Mouse (Mus musculus) E14TG2a.4 (cell line): ENCODE measurements around the gene Myo16.

ENCODE experiments used
- H3K27me3 ChIP-seq: 2 replicates; pipeline ENCODE4 v1.6.1; 2014; ENCODE audit warnings: low read length, control low read depth; ENCODE audit not compliant: insufficient read depth
- H3K36me3 ChIP-seq: 2 replicates; pipeline ENCODE4 v1.6.1; 2014; ENCODE audit warnings: low read length, control low read depth; ENCODE audit not compliant: insufficient read depth
- H3K4me1 ChIP-seq: replicated peaks from 2 replicates; pipeline ENCODE4 v1.6.1; 2014; ENCODE audit warnings: low read depth, low read length, control low read depth
- H3K4me3 ChIP-seq: replicated peaks from 2 replicates; pipeline ENCODE4 v1.5.1; 2014; ENCODE audit warnings: mild to moderate bottlenecking, low read length
- H3K9me3 ChIP-seq: 2 replicates; pipeline ENCODE4 v1.6.1; 2014; ENCODE audit warnings: low read length, control low read depth
- CTCF ChIP-seq: conservative IDR thresholded peaks from 2 replicates; pipeline ENCODE4 v1.5.1; 2014; ENCODE audit warnings: low read length
- NANOG ChIP-seq: IDR thresholded peaks from 2 replicates; pipeline ENCODE4 v1.6.1; 2014; ENCODE audit warnings: borderline replicate concordance, low read length, mixed read lengths
- POU5F1 ChIP-seq: IDR thresholded peaks from 2 replicates; pipeline ENCODE4 v1.6.1; 2014; ENCODE audit warnings: low read length, borderline replicate concordance

The Myo16 gene

DNA sequence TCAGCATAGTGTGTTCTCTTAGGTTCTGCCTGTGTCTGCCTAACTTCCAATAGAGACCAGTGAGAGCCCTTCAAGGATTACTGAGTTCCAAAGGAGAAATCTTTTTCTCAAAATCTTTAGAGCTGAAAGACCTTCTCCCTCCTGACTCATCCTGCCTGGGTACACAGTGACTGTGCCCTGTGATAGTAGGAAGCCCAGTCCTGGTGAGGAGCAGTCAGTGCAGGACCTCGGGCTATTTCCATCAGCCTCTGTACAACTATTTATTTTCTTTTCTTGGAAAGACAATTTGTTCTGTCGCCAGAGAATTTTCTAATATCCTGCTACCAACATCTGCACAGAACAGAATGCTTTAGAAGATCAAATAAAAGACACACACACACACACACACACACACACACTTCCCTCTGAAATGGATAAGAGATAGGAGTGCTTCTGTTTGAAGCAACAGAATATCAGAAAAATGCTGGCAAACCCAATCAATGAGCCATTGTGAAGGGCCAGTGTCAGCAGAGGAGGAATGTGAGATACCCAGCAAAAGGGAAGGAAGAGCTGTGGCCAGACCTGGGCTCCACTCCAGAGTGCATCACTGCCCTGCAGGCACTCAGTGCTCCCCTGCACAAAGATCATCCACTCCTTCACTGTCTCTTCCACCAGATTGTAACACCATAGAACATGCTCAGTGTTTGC, 518.3 kb downstream of the Myo16 start:
- Histone ChIP-seq H3K36me3 (peaks cover 3% of the 10 kb centered on the region), H3K4me3 (no peak overlapping the region), H3K27me3 (peaks cover 10% of the 10 kb centered on the region), H3K9me3 (peaks cover 32% of the 10 kb centered on the region), H3K4me1 (no peaks in the 10 kb centered on the region)
- no peak for TF ChIP-seq POU5F1
- no peak for TF ChIP-seq NANOG
- TF ChIP-seq CTCF: no peak

DNA sequence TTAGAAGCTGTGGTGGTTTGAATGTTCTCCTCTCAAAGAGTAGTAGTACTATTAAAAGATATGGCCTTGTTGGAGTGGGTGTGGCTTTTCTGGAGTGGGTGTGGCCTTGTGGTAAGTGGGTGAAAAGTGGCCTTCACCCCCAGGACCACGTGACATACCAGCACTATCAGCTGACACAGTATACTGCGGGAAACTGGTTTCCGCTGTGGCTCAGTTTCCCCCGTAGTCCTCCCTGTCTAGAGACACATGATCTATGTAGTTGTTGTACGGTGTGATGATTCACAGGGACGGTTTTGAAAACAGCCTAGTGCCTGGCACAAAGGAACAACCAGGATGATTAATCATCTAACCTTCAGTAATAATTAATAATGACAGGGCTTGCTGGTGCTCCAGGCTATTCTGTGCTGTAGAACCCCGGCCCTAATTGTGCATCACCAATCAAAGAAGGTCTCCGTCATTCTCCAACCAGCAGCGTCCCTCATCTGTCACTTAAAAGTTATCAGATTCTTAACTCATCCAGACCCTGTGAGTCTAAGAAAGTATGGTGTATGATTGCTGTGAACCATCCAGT, 524.2 kb downstream of the Myo16 start:
- TF ChIP-seq POU5F1 (no peak), CTCF (no peak)
- no peaks in the 10 kb centered on the region for H3K4me1 ChIP-seq
- H3K4me3 ChIP-seq: no peak overlapping the region
- no peaks in the 10 kb centered on the region for H3K9me3 ChIP-seq
- H3K36me3 ChIP-seq: no peaks in the 10 kb centered on the region
- H3K27me3 ChIP-seq: peaks cover 8% of the 10 kb centered on the region; the same call in 1 of the 2 replicates

DNA sequence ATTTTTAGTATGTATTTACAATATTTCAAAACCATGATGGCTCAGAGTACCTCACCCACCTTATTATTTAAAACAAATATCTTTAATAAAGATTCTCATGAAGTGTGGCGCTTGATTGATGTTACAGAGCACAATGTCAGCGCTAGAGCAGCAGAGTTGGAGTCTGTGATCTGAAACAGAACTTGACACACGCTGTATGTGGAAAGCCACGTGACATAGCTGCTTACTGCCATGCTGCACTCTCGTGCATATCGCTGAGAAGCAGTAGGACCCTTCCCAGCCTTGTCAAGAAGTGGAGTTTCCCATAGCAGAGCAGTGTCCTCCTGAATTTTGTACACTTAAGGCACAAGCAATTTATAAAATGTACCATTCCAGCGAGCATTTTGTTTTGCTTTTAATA, 528.2 kb downstream of the Myo16 start:
- no peak overlapping the region for H3K4me3 ChIP-seq
- TF ChIP-seq POU5F1: no peak
- no peaks in the 10 kb centered on the region for H3K4me1 ChIP-seq
- H3K9me3 ChIP-seq: no peaks in the 10 kb centered on the region
- peaks cover 2% of the 10 kb centered on the region; the same call in 1 of the 2 replicates for H3K27me3 ChIP-seq
- no peaks in the 10 kb centered on the region for H3K36me3 ChIP-seq

DNA sequence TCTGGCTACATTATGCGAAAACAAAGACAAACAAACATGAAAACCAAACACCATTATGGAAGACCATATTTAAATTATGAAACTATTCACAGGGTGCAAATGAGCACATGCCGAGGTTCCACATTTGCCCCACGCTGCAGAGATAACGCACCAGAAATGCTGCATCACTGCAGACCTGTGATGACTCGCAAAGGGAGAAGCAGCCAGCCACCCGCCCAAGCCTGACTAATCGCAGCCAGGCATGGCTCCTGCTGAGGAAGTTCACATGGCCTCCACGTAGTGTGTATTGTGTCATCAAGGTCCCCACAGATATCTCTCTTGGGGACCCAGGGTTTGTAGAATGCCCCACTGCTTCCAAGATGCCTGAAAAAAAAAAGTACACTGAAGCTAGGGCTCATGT, 529.4 kb downstream of the Myo16 start:
- H3K9me3 ChIP-seq: no peaks in the 10 kb centered on the region
- H3K36me3 ChIP-seq: no peaks in the 10 kb centered on the region
- H3K4me3 ChIP-seq: no peak overlapping the region
- no peaks in the 10 kb centered on the region for H3K4me1 ChIP-seq
- TF ChIP-seq POU5F1 (no peak), CTCF (no peak), NANOG (no peak)
- H3K27me3 ChIP-seq: peaks cover 2% of the 10 kb centered on the region; the same call in 1 of the 2 replicates
